Mouse (Mus musculus) neural tube, embryonic 10.5 days (tissue): ENCODE results near the gene Meis3.

Source experiments
- DNase-seq: peaks from one replicate; pipeline ENCODE4 v3.0.0-alpha.2; 2017; ENCODE audit warnings: low spot score; ENCODE audit errors: extremely low spot score

The Meis3 gene

DNA sequence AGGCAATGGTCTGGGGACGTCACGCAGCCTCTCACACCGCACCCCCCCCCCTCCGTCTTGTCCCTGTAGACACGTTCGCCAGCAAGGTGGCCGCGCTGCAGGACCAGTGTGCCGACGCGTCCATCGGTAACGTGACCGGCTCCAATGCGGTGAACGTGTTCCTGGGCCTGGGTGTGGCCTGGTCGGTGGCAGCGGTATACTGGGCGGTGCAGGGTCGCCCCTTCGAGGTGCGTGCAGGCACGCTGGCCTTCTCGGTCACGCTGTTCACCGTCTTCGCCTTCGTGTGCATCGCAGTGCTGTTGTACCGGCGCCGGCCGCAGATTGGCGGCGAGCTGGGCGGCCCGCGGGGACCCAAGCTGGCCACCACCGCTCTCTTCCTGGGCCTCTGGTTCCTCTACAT is 16.2 kb upstream of the Meis3 start:
- no peak for DNase-seq

DNA sequence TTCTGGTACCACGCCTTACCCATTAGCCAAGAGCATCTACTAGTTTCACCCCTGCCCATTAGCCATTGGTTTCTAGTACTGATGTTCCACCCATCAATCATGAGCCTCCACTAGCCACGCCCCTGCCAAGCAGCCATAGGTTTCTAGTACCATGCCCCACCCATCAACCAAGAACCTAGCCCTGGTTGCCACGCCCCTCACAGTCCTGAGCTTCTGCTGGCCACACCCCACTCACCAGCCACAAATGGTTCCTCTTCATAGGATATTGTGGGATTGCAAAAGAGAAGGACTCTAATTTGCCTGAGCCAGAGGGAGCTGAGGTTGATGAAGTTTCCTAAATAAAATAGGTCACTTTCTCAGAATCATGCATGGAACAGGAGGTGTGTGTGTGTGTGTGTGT is 14.2 kb upstream of the Meis3 start:
- DNase-seq = no peak

DNA sequence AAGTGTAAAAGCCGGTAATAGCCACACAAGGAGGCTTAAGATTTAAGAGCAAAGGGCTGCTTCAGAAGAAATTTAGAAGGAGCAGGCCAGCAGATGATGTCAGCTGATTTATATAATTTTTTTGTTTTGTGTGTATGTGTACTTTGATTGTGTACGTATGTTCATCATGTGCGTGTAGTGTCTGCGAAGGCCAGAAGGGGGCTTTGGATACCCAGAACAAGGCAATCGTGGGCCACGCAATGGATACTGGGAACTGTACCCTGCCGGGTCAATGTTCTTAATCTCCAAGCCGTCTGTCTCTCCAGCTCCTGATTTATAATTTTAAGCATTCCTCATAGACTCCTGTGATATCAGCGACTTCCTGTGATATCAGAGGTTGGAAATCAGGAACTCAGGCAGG is 13.6 kb upstream of the Meis3 start:
- no peak for DNase-seq

DNA sequence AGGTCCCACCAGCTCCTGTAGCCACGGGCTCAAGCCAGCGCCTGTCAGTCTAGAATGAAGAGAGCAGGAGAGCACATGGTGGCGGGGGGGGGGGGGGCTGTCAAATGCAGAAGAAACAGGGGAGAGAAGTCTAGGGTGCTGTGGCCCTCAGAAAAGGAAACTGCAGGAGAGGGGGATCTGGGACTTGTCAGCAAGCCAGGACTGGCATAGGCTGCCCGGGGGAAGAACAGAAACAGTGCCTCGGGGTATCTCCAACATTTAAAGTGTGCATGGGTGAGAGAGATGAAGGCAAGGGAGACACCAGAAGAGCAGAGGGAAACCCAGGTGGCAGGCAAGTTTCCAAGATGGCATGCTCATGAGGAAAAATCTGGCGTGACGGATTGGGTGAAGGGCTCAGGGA is 12.9 kb upstream of the Meis3 start:
- DNase-seq = no peak

DNA sequence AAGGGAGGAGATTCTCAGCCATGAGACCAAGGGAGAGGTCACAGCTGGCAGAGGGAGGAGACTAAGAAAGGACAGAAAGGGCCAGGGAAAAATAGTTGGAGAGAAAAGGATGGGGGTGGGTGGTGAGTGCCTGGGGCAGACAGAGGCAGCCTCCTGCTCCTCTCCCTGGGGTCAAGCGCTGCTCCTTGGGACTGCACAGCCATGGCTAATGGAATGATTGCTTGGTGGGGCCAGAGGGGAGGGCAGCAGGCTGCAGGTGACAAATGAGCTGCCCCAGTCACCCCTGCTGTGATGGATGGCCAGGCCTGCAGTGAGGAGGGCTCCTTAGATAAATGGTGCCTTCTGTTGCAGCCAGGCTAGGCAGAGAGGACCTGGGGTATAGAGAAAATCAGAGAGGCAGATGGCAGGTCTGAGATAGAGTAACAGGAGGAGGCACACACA is 2.7 kb upstream of the Meis3 start:
- peak; percentile 87 for DNase-seq

DNA sequence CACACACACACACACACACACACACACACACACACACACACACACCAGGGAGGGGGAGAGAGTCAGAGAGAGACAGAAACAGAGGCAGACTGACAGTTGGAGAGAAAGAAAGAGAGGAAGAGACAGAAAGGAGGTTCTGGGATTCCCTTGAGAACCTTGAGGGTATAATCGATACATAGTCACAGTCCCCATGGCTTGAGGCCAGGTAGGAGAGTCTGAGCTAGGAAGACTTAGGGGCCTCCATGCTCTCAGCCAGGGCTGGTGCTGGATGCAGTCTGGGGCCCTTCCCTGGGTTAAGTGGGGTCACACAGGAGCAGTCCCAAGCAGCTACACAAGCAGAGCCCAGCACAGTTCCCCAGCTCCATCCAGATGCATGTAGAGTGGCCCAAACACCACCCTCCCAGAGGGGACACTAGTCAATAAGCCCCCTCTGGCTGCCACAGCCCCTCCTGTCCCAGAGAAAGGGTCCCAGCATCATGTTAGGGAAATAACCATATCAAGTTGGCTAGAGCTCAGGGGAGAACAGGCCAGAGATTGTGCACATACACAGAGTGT is 2.2 kb upstream of the Meis3 start:
- DNase-seq = peak; percentile 65

DNA sequence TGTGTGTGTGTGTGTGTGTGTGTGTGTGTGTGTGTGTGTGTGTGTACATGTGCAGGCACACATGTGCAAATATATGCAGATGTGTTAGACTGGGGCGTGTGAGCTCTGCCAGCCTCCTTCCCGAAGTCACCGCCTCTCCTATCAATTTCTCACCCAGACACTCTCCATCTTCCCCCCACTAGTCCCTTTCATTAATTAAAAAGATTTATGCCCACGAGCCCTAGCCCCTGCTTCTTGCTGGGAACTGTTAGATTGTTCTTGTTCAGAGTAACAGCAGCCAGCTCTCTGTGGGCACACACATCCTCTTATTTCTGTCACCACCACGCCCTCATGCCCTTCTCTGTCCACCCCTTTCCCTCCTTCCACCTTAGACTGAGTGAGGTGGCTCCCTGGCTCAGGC is 1.7 kb upstream of the Meis3 start:
- no peak for DNase-seq

DNA sequence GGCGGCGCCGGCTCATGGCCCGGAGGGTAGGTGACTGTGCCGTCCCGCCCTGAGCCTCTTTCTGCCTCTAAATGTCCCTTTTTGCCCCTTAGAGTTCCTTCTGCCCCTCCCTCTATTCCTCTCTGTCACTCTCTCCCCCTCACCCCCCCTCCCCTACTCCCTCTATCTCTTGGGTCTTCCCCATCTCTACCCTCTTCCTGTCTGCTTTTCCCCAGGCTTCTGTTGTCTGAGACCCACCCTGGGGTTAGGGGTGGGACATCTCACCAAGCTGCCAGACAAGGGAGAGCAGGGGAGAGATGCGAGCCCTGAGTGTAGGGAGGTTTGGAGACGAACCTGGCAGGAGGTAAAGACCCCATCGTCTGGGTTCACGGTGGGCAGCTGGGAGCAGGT is 647 bp downstream of the Meis3 start:
- DNase-seq = peak; percentile 25

DNA sequence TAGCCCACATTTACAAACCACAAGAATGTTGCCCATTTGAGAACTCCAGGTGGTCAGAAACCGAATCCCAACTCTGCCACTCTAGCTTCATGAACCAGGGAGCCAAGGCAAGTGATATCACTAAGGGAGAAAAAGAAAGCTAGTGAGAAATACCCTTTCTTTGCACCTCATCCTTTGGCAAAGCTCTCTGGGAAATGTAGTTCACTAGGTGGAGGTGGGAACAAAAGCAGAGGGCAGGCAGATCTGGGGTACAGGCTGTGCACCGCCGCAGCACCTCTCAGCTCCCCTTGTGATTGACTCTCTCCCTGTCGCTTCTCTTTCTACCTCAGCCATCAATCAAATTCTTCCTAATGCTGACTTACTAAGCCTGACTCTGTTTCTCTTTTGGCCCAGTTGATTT is 3.2 kb downstream of the Meis3 start:
- no peak for DNase-seq

DNA sequence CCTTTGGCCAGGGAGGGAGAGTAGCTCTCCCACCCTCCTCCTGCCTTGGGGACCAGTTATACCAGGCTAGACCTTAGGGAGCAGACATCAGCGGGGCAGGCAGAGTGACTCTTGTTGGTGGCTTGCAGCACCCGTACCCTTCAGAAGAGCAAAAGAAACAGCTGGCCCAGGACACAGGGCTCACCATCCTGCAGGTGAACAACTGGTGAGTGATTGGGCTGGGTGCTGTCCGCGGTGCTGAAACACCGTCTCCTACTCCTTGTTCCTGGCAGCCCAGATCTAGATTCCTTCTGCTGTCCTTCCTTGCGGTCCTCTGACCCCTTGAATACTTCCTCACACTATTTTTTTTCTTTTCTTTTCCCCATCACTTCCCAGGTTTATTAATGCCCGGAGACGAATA is 8.8 kb downstream of the Meis3 start:
- DNase-seq = peak; percentile 56

DNA sequence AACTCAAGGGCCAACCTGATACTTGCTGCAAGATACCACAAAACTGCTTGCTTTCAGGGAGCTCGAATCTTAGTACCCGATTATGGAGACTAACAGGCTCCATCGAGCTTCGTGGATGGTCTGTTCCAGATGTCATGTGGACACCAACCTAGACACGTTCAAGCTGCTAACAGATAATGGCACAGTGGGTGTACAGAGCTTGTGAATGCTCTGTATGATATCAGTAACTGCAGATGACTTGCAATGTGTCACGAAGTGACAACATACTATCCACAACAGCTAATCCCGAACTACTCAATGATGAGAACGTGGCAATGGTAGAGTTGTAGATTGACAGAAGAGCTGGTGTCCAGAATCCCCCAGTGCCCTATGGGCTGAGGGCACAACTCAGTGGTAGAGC is 12.6 kb downstream of the Meis3 start:
- no peak for DNase-seq

DNA sequence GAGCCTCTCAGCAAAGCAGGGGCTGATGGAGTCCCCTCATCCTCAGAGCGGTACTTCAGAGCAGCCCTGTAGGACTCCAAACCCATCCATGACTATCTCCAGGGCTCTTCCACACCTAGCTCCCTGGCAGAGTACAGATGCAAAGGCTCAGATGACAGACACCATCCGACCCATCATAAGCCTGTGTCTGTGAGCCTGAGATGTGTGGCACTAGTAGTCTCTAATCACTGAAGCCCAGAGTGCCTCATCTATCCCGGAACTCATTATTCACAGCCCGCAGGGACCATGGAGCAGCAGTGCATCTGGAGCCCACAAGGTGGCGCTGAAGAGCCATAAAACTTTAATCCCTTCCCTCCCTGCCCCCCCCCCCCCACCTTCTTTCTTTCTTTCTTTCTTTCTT is 17.4 kb downstream of the Meis3 start:
- DNase-seq = peak; percentile 75

DNA sequence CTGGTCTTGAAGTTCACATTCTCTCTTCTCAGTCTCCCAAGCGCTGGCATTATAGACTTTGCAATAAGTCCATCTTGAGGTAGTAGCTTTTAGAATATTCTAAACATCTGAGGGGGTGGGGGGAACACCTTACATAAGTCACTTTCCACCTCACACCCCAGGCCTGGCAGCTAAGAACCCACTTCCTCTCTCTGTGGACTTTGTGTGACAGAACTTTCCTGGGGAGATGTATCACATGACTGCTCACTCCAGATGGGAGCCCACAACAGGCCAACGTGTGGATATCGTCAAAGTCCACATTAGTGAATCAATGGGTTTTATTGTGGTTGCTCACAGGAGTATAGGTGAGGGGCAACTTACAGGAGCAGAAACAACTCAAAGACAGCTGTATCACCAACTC is 18.8 kb downstream of the Meis3 start:
- DNase-seq = no peak

DNA sequence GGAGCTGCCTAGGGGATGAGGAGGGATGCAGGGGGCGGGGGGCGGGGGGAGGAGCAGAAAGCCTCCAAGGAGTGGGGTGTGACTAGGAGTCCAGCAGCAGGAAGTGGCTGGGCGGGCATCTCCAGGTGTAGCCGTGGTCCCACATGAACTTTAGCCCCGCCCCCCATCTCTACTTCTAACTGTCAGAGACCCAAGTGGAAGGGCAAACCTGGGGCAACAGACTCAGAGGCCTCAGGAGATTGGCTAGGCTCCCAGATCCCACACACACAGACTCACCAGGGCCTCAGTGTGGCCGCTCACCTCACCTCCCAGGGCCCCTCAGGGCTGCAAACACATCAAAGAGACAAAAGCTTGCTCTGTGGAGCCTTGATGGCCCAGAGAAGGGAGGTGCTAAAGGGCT is 21.7 kb downstream of the Meis3 start:
- DNase-seq = no peak

DNA sequence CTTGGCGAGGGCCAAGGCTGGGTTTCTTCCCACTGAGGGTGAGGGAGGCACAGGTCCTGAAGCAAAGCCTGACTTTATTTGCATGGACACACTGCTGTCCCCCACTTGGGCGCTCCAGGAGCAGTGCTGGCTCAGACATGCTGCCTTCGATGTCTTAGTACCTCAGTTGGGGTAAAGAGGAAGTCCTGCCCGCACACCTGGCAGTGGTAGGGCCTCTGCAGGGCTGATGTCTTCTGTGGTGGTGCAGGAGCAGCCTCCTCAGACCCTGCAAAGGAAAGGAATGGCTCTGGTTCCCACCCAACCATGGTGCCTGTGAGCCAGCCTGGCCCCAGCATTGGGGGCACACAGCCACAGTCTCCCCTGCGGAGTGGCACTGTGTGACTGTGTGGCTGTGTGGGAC is 22.3 kb downstream of the Meis3 start:
- DNase-seq = no peak

DNA sequence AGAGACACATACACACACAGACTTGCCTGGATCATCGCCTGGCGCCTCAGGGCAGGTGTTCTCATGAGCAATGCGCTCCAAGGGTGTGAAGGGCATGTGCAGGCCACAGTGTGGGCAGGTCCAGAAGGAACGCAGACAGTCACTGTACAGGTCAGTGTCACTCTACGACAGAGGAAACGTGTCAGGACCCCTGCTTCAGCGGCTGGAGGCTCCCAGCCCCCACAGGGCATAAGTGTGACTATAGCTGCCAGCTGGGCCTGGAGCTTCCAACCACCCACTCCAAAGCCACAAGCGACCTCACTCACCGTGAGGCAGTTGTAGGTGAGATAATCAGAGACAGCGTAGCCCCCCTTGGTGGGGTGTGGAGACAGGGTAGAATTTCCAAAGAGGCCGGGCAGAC is 23.6 kb downstream of the Meis3 start:
- DNase-seq = no peak

DNA sequence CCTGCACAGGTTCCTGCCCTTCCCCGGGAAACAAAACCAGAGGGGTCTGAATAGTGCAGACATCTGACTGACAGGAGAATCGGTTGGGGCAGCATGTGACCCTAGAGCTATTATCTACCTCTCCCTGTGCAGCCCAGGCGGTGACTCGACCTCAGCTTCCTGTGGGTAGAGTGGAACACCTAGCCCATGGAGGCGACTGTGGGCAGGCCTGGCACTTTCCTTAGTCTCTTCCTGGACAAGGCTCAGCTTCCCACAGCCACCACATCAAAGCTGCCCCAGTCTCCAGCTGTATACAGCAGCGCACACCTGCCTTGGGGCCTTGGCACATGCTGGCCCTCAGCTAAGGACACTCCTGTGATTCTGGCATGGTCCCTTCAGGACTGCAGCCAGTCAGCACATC is 26.2 kb downstream of the Meis3 start:
- no peak for DNase-seq

DNA sequence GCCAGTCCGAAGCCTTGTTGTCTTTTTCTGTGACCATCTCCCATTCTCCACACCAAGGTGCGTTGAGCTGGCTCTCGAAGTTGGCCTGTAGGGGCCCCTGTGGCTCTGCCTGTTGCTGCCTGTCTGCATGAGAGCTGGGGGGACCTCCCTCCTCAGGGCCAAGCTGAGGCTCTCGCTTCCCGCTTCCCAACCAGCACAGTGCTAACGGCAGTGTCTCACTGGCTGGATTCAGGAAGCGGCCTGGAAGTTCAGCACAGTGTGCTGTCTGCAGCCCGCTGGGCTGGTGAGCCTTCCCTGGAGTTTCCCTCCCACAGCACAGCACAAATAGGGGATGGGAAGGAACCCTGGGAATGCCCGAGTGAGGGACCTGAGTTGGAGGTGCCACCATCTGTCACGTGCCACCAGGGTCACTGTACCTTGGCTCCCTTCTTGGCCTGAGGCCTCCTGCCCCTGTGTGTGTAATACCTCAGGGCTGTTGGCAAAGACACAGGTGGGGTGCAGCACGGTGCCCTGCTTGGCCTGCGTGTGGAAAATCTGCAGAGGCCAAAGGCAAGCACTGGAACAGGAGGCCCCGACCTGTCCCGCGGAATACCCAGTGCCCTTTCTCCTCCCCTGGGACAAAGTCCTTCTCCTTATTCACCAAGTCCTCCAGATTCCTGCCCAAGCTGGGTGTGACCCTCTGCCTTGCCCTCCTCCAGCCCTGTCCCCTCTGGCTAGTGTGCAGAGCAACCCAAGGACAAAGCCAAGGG is 28.0 kb downstream of the Meis3 start:
- DNase-seq = no peak

DNA sequence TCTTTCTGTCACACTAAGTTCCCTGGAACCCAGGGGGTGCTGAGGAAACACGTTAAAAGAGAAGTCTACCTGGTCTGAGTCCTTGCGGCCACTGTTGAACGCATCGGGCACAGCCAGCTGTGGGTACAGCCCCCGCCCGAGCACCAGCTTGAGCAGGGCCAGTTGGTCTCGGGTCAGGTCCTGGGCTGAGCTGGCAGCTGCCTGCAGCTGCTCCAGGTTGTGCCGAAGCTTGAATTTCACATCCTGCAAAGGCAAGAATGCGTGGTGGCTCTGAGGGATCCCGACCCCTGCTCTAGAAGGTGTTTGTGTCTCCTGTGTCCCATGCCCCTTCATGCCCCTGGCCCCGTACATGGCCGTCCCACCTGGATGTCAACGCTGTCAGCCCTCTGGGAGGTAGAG is 28.6 kb downstream of the Meis3 start:
- no peak for DNase-seq

DNA sequence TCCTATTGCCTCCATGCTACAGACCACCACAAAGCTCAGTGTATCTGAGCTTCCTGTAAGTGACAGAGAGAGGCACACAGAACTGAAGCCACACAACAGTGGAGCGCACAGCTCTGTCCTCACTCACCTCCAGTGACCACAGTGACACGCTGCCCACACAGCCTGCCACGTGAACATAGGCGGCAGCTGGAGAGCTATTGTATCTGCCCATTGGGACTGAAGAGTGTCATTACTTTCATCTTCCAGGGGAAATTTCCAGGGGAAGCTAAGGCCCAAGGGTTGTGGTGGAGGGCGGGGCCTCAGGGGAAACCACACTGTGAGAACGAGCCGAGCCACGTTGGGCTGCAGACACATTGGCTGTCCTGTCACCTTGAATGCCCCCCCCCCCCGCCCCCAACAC is 29.9 kb downstream of the Meis3 start:
- no peak for DNase-seq

DNA sequence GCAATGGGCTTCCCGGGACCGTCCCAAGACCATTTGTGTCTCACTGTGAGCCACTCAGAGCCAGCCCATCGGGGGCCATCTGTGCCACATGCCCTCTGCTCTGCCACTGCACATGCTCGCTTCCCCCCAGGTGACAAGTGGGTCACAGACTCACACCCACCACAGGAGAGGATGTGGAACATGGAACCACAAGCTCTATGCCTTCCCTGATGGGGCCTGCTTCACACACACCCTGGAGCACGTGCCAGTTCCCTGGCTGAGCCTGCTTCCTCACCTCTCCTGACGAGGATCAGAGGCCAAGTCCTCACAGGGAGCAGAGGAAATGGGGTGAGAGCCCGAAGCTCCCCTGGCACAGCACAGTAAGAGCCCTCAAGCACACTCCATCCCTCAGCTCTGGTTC is 32.2 kb downstream of the Meis3 start:
- no peak for DNase-seq

DNA sequence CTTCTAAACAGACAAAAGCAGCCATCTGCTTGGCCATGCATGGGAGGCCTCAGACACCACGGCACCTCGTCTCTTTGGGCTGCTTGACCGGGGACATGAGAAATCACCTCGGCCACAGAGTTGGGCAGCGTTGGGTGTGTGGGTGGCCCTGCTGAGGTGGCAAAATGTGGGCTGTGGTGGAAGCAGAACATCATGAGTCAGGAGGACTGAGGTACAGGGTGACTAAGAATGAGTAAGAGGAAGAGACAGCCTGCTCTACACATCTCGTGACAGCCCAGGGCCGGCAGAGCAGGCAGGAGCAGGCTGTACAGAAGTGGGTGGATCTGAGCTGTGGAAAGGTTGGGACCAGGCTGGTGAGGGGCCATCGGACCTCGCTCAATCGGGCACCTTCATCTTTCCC is 32.6 kb downstream of the Meis3 start:
- no peak for DNase-seq

DNA sequence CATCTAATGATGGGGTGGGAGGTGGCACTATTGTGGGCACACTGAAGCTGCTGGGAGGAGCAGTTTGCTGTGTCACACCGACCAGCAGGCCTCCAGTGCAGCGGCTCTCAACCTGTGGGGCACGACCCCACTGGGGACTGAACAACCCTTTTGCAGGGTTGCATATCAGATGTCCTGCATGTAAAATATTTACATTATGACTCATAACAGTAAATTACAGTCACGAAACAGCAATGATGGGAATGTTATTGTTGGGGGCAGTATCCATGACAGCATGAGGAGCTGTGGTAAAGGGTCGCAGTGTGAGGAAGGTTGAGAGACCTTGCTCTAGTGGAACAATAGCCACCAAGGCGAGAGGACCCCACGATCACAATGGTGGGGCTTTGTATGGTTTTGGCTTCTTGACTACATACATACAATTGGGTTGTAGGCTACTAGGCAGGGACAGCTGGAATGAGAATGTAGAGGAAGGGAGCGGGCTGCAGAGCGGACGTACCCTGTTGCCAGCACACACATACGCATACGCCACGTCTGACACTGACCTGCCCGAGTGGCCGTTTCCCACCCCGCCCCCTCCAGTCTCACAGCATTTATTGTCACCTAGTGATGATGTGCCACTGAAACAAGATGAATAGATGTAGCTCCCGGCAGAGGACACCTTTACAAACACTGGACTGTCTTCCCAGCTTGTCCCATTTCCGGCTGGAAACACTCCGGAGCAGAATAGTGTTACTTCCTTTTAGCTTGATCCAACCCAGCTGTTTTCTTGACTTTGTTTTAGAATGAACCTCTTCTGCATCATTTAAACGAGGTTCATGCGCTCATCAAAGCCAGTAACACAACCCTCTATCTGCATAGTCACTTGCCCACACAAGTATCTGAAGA is 34.1 kb downstream of the Meis3 start:
- DNase-seq = no peak
